Comparison of ENCODE assay signal across 12 mouse cellular contexts in genomic region chr9:77993538-77994255, GRCm38 (mm10). TPM values are rescaled to one million over a fixed set of nuclear protein-coding genes. Genes with fewer than 3 reads are reported as not detected.
"Had no signal": no experiment of that assay in that cellular context is flagged by ENCODE, and none has a peak within 500 bp of the region (broad histone marks: within the 10 kb centered on the region; RNA-seq: fewer than 3 reads in every experiment).

No protein-coding gene starts in this region.

RNA-seq across cellular contexts. Expression of gene Gcm1, which starts 58.0 kb away (rescaled TPM):
- total RNA-seq: layer of hippocampus, adult 2 months; layer of hippocampus, postnatal 10 days; left cerebral cortex, postnatal 36 days; liver, adult 2 months had no signal
- polyA plus RNA-seq: limb, embryonic 12.5 days; liver, adult 2 months; macrophage; midbrain, embryonic 14.5 days; myocyte; neural tube, embryonic 11.5 days; neural tube, embryonic 15.5 days; small intestine, adult 2 months; stomach, postnatal 0 days had no signal
